Mouse (Mus musculus) limb, embryonic 14.5 days (tissue): ENCODE results near the gene Nxn. TPM values are rescaled to one million over a fixed set of nuclear protein-coding genes. Genes with fewer than 3 reads are reported as not detected.

ENCODE experiments used
- ATAC-seq: fragments of 200-750 bp; cut with Nextera tagmentation; 2 replicates; pipeline ENCODE4 v1.8.0; 2017; ENCODE audit warnings: low read depth, moderate number of reproducible peaks, moderate TSS enrichment; ENCODE audit not compliant: low FRiP score
- DNase-seq: peaks from one replicate; pipeline ENCODE4 v3.0.0-alpha.2; 2015; ENCODE audit warnings: low spot score
- H3K27ac ChIP-seq: fragments of 300-500 bp; sonication (generic); replicated peaks from 2 replicates; pipeline ENCODE4 v1.5.1; 2014; ENCODE audit warnings: low read depth, mild to moderate bottlenecking, low read length, moderate library complexity, mixed read lengths
- H3K27me3 ChIP-seq: fragments of 300-500 bp; sonication (generic); 2 replicates; pipeline ENCODE4 v1.6.1; 2014; ENCODE audit warnings: low read length, mixed read lengths; ENCODE audit not compliant: control insufficient read depth, insufficient read depth
- H3K36me3 ChIP-seq: fragments of 300-500 bp; sonication (generic); 2 replicates; pipeline ENCODE4 v1.6.1; 2014; ENCODE audit warnings: mild to moderate bottlenecking, low read length, moderate library complexity, mixed read lengths; ENCODE audit not compliant: control insufficient read depth, insufficient read depth
- H3K4me1 ChIP-seq: fragments of 300-500 bp; sonication (generic); 2 replicates; pipeline ENCODE4 v1.6.1; 2014; ENCODE audit warnings: antibody characterized with exemption, low read length, mixed read lengths; ENCODE audit not compliant: control insufficient read depth, insufficient read depth
- H3K4me2 ChIP-seq: fragments of 300-500 bp; sonication (generic); replicated peaks from 2 replicates; pipeline ENCODE4 v1.6.1; 2014; ENCODE audit warnings: low read depth, mild to moderate bottlenecking, low read length, moderate library complexity; ENCODE audit not compliant: severe bottlenecking
- H3K4me3 ChIP-seq: fragments of 300-500 bp; sonication (generic); replicated peaks from 2 replicates; pipeline ENCODE4 v1.5.1; 2014; ENCODE audit warnings: low read length
- H3K9ac ChIP-seq: fragments of 300-500 bp; sonication (generic); 2 replicates; pipeline ENCODE4 v1.6.1; 2014; ENCODE audit warnings: mild to moderate bottlenecking, low read depth, low read length, moderate library complexity; ENCODE audit not compliant: severe bottlenecking
- H3K9me3 ChIP-seq: fragments of 300-500 bp; sonication (generic); 2 replicates; pipeline ENCODE4 v1.6.1; 2016; ENCODE audit warnings: low read length; ENCODE audit not compliant: control insufficient read depth
- POLR2A ChIP-seq: fragments of 200-500 bp; IDR thresholded peaks from 2 replicates; pipeline ENCODE4 v1.8.0; 2012; ENCODE audit warnings: inconsistent platforms, mild to moderate bottlenecking, moderate library complexity, borderline replicate concordance; ENCODE audit not compliant: insufficient read depth, insufficient read length; ENCODE audit errors: extremely low read depth
- WGBS: fragments of 180-500 bp; shearing (Covaris S2); extraction: QIAGEN DNeasy Blood & Tissue Kit; methylation state at CpG from one replicate; pipeline ENCODE4 v1.1.7; 2014; 5-methylcytosine and 5-hydroxymethylcytosine counted together
- polyA plus RNA-seq, 2 experiments: library from polyadenylated mRNA; depleted of rRNA in 1 of 2; stranded (reverse) in 1 of 2; unstranded in 1 of 2; fragments of >200 nt; fragmentation: Nextera tagmentation in 1 of 2; extraction: Ambion mirVana in 1 of 2; gene quantifications; 2 replicates each; pipeline versions ENCODE4 v1.2.1 to v1.2.3; 2012 to 2014

Gene Nxn
- polyA plus RNA-seq, 2 experiments: 69.9 to 78.1 TPM

GRCm38 (mm10) chr11:76349833-76350232 lies 49.1 kb downstream of the Nxn start:
- peaks cover 54% of the 10 kb centered on the region for H3K4me1 ChIP-seq
- 51% methylated on average over 5 of the region's 5 CpGs for WGBS

GRCm38 (mm10) chr11:76347589-76347988 lies 51.4 kb downstream of the Nxn start:
- Histone ChIP-seq H3K36me3 (no peaks in the 10 kb centered on the region), H3K4me3 (no peak overlapping the region), H3K27ac (no peak overlapping the region), H3K9me3 (no peaks in the 10 kb centered on the region), H3K4me2 (no peak overlapping the region), H3K4me1 (peaks cover 51% of the 10 kb centered on the region), H3K9ac (no peak overlapping the region), H3K27me3 (no peaks in the 10 kb centered on the region)
- TF ChIP-seq POLR2A: no peak
- ATAC-seq: no peak
- 84% methylated on average over 4 of the region's 4 CpGs for WGBS
- DNase-seq: no peak

More at GRCm38 (mm10) chr11:76349833-76350232, 49.1 kb downstream of the Nxn start:
- H3K9ac ChIP-seq: no peak overlapping the region
- no peak for TF ChIP-seq POLR2A
- no peaks in the 10 kb centered on the region for H3K36me3 ChIP-seq
- DNase-seq: no peak
- 0 out of 2 replicates have a peak overlapping the region, but pooled peaks have one; percentile 21 for H3K27ac ChIP-seq
- H3K4me2 ChIP-seq: no peak overlapping the region
- no peaks in the 10 kb centered on the region for H3K27me3 ChIP-seq
- no peaks in the 10 kb centered on the region for H3K9me3 ChIP-seq
- ATAC-seq: peak; percentile 62; the same call in 1 of the 2 replicates
- H3K4me3 ChIP-seq: no peak overlapping the region

GRCm38 (mm10) chr11:76343031-76343430 lies 55.9 kb downstream of the Nxn start:
- no peak for TF ChIP-seq POLR2A
- 18% methylated on average over 9 of the region's 9 CpGs for WGBS
- ATAC-seq: no peak
- H3K4me2 ChIP-seq: 0 out of 2 replicates have a peak overlapping the region, but pooled peaks have one; percentile 9
- H3K9me3 ChIP-seq: no peaks in the 10 kb centered on the region
- H3K27ac ChIP-seq: peak overlapping the region; percentile 73
- no peak for DNase-seq
- no peaks in the 10 kb centered on the region for H3K27me3 ChIP-seq
- no peak overlapping the region for H3K4me3 ChIP-seq
- H3K9ac ChIP-seq: no peak overlapping the region
- H3K4me1 ChIP-seq: peaks cover 42% of the 10 kb centered on the region
- H3K36me3 ChIP-seq: no peaks in the 10 kb centered on the region

- ATAC-seq: no peak
Measured at GRCm38 (mm10) chr11:76341884-76342645, 56.9 kb downstream of the Nxn start.

GRCm38 (mm10) chr11:76341163-76341562 lies 57.8 kb downstream of the Nxn start:
- Histone ChIP-seq H3K36me3 (no peaks in the 10 kb centered on the region), H3K27me3 (no peaks in the 10 kb centered on the region), H3K27ac (no peak overlapping the region; the same call in 1 of the 2 replicates), H3K4me1 (peaks cover 42% of the 10 kb centered on the region), H3K9ac (no peak overlapping the region), H3K9me3 (no peaks in the 10 kb centered on the region), H3K4me2 (0 out of 2 replicates have a peak overlapping the region, but pooled peaks have one; percentile 10), H3K4me3 (no peak overlapping the region)
- DNase-seq: peak; percentile 80
- ATAC-seq: no peak
- TF ChIP-seq POLR2A: no peak
- whole genome bisulfite sequencing: 30% methylated on average over 14 of the region's 14 CpGs

More at GRCm38 (mm10) chr11:76341884-76342645, 56.9 kb downstream of the Nxn start:
- Histone ChIP-seq H3K9me3 (no peaks in the 10 kb centered on the region), H3K4me1 (peaks cover 42% of the 10 kb centered on the region), H3K27me3 (no peaks in the 10 kb centered on the region), H3K4me2 (no peak overlapping the region), H3K4me3 (no peak overlapping the region), H3K9ac (no peak overlapping the region), H3K27ac (peak overlapping the region; percentile 21; the same call in 1 of the 2 replicates), H3K36me3 (no peaks in the 10 kb centered on the region)
- TF ChIP-seq POLR2A: no peak
- DNase-seq: no peak
- 44% methylated on average over 14 of the region's 14 CpGs for WGBS
